Mouse (Mus musculus): ENCODE measurements around the gene Cntnap5b.

The Cntnap5b gene

DNA sequence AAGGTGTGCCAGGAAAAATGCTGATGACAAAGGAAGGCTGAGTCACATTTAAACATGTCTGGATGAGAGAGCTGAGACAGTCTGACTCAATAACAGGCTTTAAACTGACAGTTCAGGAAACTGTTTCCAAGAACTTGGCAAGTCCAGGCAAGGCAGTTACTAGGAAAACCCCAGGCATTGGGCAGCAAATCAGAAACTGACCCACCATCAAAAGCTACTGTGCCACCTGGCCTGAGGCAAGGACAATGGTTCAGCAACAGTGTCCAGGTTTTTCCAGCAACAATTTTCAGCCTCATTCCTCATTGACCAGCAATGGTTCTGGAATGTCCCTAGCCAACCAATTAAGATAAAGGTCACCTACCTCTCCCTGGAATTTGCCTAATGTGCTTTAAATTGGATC, 399.0 kb downstream of the Cntnap5b start:
- no peak for DNase-seq (ENCODE audit: low spot score)

GRCm38 (mm10) chr1:100180050-100180449, 407.5 kb downstream of the Cntnap5b start:
- DNase-seq (ENCODE audit: low spot score) = no peak

DNA sequence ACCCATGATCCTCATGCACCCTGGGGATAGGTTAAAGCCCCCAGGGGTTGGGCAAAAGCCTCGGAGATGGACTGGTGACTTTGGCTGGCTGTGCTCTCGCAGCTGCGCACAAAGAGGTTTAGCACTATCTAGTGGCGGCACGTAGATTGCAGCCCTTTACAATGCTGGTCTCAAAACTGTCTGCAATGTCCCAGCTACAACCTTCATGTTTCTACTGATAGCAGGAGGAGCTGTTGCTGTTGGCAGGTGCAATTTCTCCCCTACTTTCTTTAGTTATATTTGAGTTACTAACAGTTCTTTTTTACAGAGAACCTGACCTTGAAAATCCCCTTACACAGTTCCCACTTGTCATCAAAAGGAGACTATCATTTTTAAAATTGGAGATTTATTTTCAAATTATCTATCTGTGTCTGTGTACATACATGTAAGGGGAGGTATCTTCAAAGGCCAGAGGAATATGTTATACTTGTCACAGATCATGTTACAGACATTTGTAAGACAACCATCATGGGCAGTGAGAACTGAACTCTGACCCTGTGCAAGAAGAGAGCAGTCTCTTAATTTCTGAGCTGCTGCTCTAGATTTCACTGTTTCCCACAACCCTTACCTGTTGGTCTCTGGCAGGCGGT, 459.5 kb downstream of the Cntnap5b start:
- peak; percentile 38 for DNase-seq (ENCODE audit: low spot score)

GRCm38 (mm10) chr1:100251964-100252363, 479.4 kb downstream of the Cntnap5b start:
- DNase-seq (ENCODE audit: low spot score) = no peak

- DNase-seq (ENCODE audit: low spot score) = no peak
Observed at GRCm38 (mm10) chr1:100310687-100311086, 538.1 kb downstream of the Cntnap5b start.

- DNase-seq (ENCODE audit: low spot score) = no peak
Observed at GRCm38 (mm10) chr1:100331066-100331465, 558.5 kb downstream of the Cntnap5b start.

GRCm38 (mm10) chr1:100369415-100370113, 597.0 kb downstream of the Cntnap5b start:
- DNase-seq (ENCODE audit: low spot score) = no peak

GRCm38 (mm10) chr1:100386252-100386651, 613.7 kb downstream of the Cntnap5b start:
- no peak for DNase-seq (ENCODE audit: low spot score)

DNA sequence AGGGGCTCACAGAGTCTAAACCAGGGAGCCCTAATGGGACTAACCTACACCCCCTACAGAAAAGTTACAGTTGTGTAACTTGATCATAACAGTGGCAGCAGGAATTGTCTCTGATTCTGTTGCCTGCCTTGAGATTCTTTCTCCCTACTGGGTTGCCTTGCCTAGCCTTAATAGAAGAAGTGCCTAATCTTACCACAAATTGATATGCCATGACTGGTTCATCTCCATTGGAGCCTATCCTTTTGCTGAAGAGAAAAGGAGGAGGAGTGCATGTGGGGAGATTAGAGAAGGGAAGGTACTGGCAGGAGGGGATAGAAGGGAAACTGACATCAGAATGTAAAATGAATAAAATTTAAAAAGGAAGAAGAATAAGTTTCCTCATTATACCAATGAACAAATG, 621.5 kb downstream of the Cntnap5b start:
- DNase-seq (ENCODE audit: low spot score) = no peak

- no peak for DNase-seq (ENCODE audit: low spot score)
Observed at GRCm38 (mm10) chr1:100416658-100417224, 644.2 kb downstream of the Cntnap5b start.

GRCm38 (mm10) chr1:100430038-100430774, 657.6 kb downstream of the Cntnap5b start:
- no peak for DNase-seq (ENCODE audit: low spot score)

DNA sequence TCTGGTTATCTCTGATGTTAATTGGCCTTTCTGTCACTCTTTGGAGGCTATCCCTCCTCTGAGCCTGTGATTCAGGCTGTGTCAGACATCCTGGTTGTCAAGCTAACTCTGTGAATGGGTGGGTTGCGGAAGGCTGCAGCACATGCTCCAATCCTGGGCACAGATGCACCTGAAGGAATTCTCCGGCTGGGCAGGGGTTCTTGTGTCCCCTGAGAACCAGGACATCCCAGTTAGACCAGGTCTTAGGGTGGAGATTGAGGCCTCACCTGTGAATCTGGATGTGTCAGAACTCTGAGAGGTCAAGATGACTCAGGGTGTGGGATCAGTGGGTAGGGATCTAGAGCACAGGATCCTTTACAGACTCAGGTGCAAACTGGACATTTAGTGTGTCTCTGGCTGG, 691.3 kb downstream of the Cntnap5b start:
- no peak for DNase-seq (ENCODE audit: low spot score)

DNA sequence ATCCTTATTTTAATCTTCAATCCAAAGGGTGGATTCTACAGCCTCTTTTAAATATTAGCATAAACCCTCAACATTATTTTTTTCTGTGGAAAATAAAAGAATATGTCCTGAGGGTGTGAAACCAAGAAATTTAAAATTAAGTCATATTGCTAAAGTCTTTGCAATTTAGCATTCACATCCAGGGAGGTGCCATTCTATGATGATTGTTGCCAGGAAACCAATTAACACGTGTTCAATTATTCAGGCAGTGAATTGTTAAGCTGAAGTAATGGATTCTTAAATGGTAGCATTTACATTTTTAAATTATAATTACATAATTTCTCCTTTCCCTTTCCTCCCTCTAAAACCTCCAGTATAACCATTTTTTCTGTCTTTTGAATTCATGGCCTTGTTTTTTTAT, 692.7 kb downstream of the Cntnap5b start:
- no peak for DNase-seq (ENCODE audit: low spot score)

GRCm38 (mm10) chr1:100467595-100467994, 695.0 kb downstream of the Cntnap5b start:
- no peak for DNase-seq (ENCODE audit: low spot score)

DNA sequence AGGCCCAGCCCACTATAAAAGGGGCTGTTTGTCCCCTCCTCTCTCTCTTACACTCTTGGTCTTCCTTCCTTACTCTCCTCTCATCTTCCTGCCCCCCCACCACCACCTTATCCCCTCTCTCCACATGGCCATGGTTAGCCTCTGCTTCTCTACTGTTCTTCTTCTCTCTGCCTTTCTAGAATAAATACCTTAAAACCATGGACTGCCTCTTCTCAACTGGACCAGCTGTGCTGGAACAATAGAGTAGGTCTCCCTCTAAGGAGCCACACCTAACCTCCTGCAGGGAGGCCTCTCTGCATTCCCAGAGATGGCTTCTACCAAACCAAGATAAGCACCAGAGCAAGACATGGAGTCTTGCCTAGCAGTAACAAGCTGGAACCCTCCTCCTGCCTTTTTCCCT, 737.3 kb downstream of the Cntnap5b start:
- DNase-seq (ENCODE audit: low spot score) = no peak

Data from layer of hippocampus, adult 11-12 months (tissue).